Mouse (Mus musculus) CH12.LX (cell line): Measurements from ENCODE around the gene Cdh4. TPM values are rescaled to one million over a fixed set of nuclear protein-coding genes. Genes with fewer than 3 reads are reported as not detected.

ENCODE experiments used
- DNase-seq: peaks from one replicate; pipeline ENCODE4 v3.0.0-alpha.2; 2013; ENCODE audit errors: extremely low read depth
- H3K27ac ChIP-seq: 2 replicates; pipeline ENCODE4 v1.5.1; 2012; ENCODE audit warnings: low read depth, mild to moderate bottlenecking, control low read depth, moderate library complexity; ENCODE audit not compliant: insufficient read depth
- H3K27me3 ChIP-seq: replicated peaks from 2 replicates; pipeline ENCODE3; 2012; ENCODE audit warnings: inconsistent platforms
- H3K36me3 ChIP-seq, 2 experiments: replicated peaks in 1 of 2; 2 replicates each; pipeline versions ENCODE3 to v1.6.1; 2012; ENCODE audit warnings: inconsistent platforms in 1 of 2, low read length in 1 of 2, mild to moderate bottlenecking in 1 of 2, mixed read lengths in 1 of 2, moderate library complexity in 1 of 2; ENCODE audit not compliant: control insufficient read depth in 1 of 2, insufficient read depth in 1 of 2
- H3K4me1 ChIP-seq, 2 experiments: 2 replicates each; pipeline ENCODE4 v1.6.1; 2012; ENCODE audit warnings: inconsistent platforms in 1 of 2, moderate library complexity in 1 of 2; ENCODE audit not compliant: insufficient read depth in 2 of 2, control insufficient read depth in 1 of 2
- H3K4me2 ChIP-seq: 2 replicates; pipeline ENCODE4 v1.6.1; 2012; ENCODE audit warnings: low read depth, mild to moderate bottlenecking, control low read depth; ENCODE audit not compliant: poor library complexity, insufficient read depth, severe bottlenecking
- H3K4me3 ChIP-seq, 3 experiments: fragments of 150-350 bp in 1 of 3; sonication (generic) in 1 of 3; replicated peaks in 1 of 3; 2 replicates each; pipeline versions ENCODE3 to v1.5.1; 2011 to 2012; ENCODE audit warnings: low read depth in 2 of 3, low read length in 2 of 3, mild to moderate bottlenecking in 2 of 3, moderate library complexity in 2 of 3, control low read depth in 1 of 3, improper control_type of control experiment in 1 of 3, inconsistent platforms in 1 of 3, mixed read lengths in 1 of 3; ENCODE audit not compliant: poor library complexity in 1 of 3
- H3K79me2 ChIP-seq: replicated peaks from 2 replicates; pipeline ENCODE4 v1.6.1; 2012; ENCODE audit warnings: mild to moderate bottlenecking, moderate library complexity; ENCODE audit not compliant: control insufficient read depth, poor library complexity, insufficient read depth, severe bottlenecking; ENCODE audit errors: extremely low read depth
- H3K9ac ChIP-seq: 2 replicates; pipeline ENCODE4 v1.6.1; 2012; ENCODE audit warnings: low read depth, mild to moderate bottlenecking, control low read depth, moderate library complexity; ENCODE audit not compliant: insufficient read depth
- H3K9me3 ChIP-seq: replicated peaks from 2 replicates; pipeline ENCODE3; 2012; ENCODE audit warnings: low read length, inconsistent platforms, mixed read lengths
- BHLHE40 ChIP-seq: IDR thresholded peaks from 2 replicates; pipeline ENCODE4 v1.6.1; 2011; ENCODE audit warnings: mild to moderate bottlenecking, low read depth, low read length, improper control_type of control experiment
- CHD1 ChIP-seq: IDR thresholded peaks from 2 replicates; pipeline ENCODE4 v1.6.1; 2012; ENCODE audit warnings: low read depth, low read length, improper control_type of control experiment, inconsistent platforms
- CHD2 ChIP-seq: IDR thresholded peaks from 2 replicates; pipeline ENCODE4 v1.6.1; 2011; ENCODE audit warnings: low read length, improper control_type of control experiment
- CTCF ChIP-seq, 2 experiments: IDR thresholded peaks in 1 of 2; conservative IDR thresholded peaks in 1 of 2; 2 replicates each; pipeline ENCODE4 v1.5.1; 2011 to 2012; ENCODE audit warnings: low read depth in 2 of 2, low read length in 2 of 2, improper control_type of control experiment in 1 of 2, inconsistent platforms in 1 of 2, mild to moderate bottlenecking in 1 of 2, moderate library complexity in 1 of 2
- E2F4 ChIP-seq: IDR thresholded peaks from 2 replicates; pipeline ENCODE4 v1.6.1; 2011; ENCODE audit warnings: low read depth, low read length, improper control_type of control experiment; ENCODE audit not compliant: insufficient replicate concordance
- ELF1 ChIP-seq: IDR thresholded peaks from 2 replicates; pipeline ENCODE4 v1.6.1; 2014; ENCODE audit warnings: low read depth, mild to moderate bottlenecking, inconsistent platforms, low read length, improper control_type of control experiment
- GABPA ChIP-seq: IDR thresholded peaks from 2 replicates; pipeline ENCODE4 v1.6.1; 2012; ENCODE audit warnings: low read depth, low read length, improper control_type of control experiment, inconsistent platforms; ENCODE audit not compliant: insufficient replicate concordance
- MAFK ChIP-seq: IDR thresholded peaks from 2 replicates; pipeline ENCODE4 v1.6.1; 2011; ENCODE audit warnings: low read length, improper control_type of control experiment; ENCODE audit not compliant: insufficient replicate concordance
- MAZ ChIP-seq: IDR thresholded peaks from 2 replicates; pipeline ENCODE4 v1.6.1; 2012; ENCODE audit warnings: low read depth, mild to moderate bottlenecking, inconsistent platforms, low read length, improper control_type of control experiment, moderate library complexity
- NELFE ChIP-seq: IDR thresholded peaks from 2 replicates; pipeline ENCODE4 v1.6.1; 2011; ENCODE audit warnings: low read depth, low read length, improper control_type of control experiment
- NRF1 ChIP-seq: IDR thresholded peaks from 2 replicates; pipeline ENCODE4 v1.6.1; 2014; ENCODE audit warnings: low read depth, mild to moderate bottlenecking, inconsistent platforms, low read length, improper control_type of control experiment, moderate library complexity
- POLR2AphosphoS2 ChIP-seq: IDR thresholded peaks from 2 replicates; pipeline ENCODE4 v1.6.1; 2011; ENCODE audit warnings: low read depth, low read length, improper control_type of control experiment
- RCOR1 ChIP-seq: conservative IDR thresholded peaks from 2 replicates; pipeline ENCODE4 v1.6.1; 2012; ENCODE audit warnings: low read depth, mild to moderate bottlenecking, inconsistent platforms, low read length, improper control_type of control experiment
- TBP ChIP-seq: conservative IDR thresholded peaks from 2 replicates; pipeline ENCODE4 v1.6.1; 2011; ENCODE audit warnings: low read depth, low read length, improper control_type of control experiment
- TCF12 ChIP-seq: IDR thresholded peaks from 2 replicates; pipeline ENCODE4 v1.6.1; 2014; ENCODE audit warnings: low read depth, mild to moderate bottlenecking, inconsistent platforms, low read length, improper control_type of control experiment
- USF1 ChIP-seq: IDR thresholded peaks from 2 replicates; pipeline ENCODE4 v1.6.1; 2014; ENCODE audit warnings: low read depth, mild to moderate bottlenecking, inconsistent platforms, low read length, improper control_type of control experiment
- USF2 ChIP-seq: conservative IDR thresholded peaks from 2 replicates; pipeline ENCODE4 v1.6.1; 2011; ENCODE audit warnings: low read depth, low read length, improper control_type of control experiment
- ZKSCAN1 ChIP-seq: IDR thresholded peaks from 2 replicates; pipeline ENCODE4 v1.6.1; 2012; ENCODE audit warnings: low read depth, inconsistent platforms, low read length, improper control_type of control experiment, borderline replicate concordance
- ZNF384 ChIP-seq: IDR thresholded peaks from 2 replicates; pipeline ENCODE4 v1.6.1; 2012; ENCODE audit warnings: low read depth, low read length, improper control_type of control experiment, inconsistent platforms
- dilution Hi-C: fragments of 300-500 bp; cut with MboI; formaldehyde crosslinking; loops from 2 replicates; pipeline ENCODE4 v1.14.3; 2020; ENCODE audit warnings: low sequenced_read_pairs; ENCODE audit not compliant: extremely low pct_unique_long_range_greater_than_20kb, extremely low pct_ligation_motif_present
- in situ Hi-C: fragments of 300-500 bp; cut with MboI; formaldehyde crosslinking; loops from 3 replicates; pipeline ENCODE4 v1.14.3; 2019; ENCODE audit warnings: low sequenced_read_pairs, low pct_ligation_motif_present, low pct_unique_long_range_greater_than_20kb, mixed read lengths
- polyA plus RNA-seq: library from polyadenylated mRNA; unstranded; fragments of >175 nt; gene quantifications from 2 replicates; pipeline ENCODE4 v1.2.1, GENCODE M21; 2012; ENCODE audit warnings: low read depth; ENCODE audit not compliant: insufficient read length
- total RNA-seq, 2 experiments: library from RNA; depleted of rRNA; stranded (reverse); fragments of 300-350 nt in 1 of 2; fragments of >200 nt in 1 of 2; gene quantifications; 2 replicates each; pipeline ENCODE4 v1.2.3; 2012 to 2014

The Cdh4 gene
- total and polyA plus RNA-seq, 3 experiments, result not detected

- Histone ChIP-seq H3K9me3 (no peaks in the 10 kb centered on the region), H3K79me2 (no peaks in the 10 kb centered on the region), H3K4me1 (peaks cover 0 to 10% of the 10 kb centered on the region in 2 experiments; a peak in 1 of 4 replicates), H3K36me3 (no peaks in the 10 kb centered on the region), H3K4me2 (no peak overlapping the region), H3K4me3 (no peak overlapping the region), H3K9ac (no peak overlapping the region)
- DNase-seq, result no peak
- in situ Hi-C loops, result no loop called here
- no peak for TF ChIP-seq BHLHE40
- TF ChIP-seq, all 38 proteins: peak for 0
- dilution Hi-C loops, result no loop called here
- no peak overlapping the region for H3K27ac ChIP-seq
- no peaks in the 10 kb centered on the region for H3K27me3 ChIP-seq
Measured at GRCm38 (mm10) chr2:179795452-179795851, 353.2 kb downstream of the Cdh4 start.

- DNase-seq, result no peak
- no peaks in the 10 kb centered on the region for H3K9me3 ChIP-seq
- no peaks in the 10 kb centered on the region for H3K27me3 ChIP-seq
- in situ Hi-C loops, result no loop called here
- no peaks in the 10 kb centered on the region for H3K79me2 ChIP-seq
- no peak for TF ChIP-seq POLR2AphosphoS2
- TF ChIP-seq MAZ, result no peak
- TF ChIP-seq GABPA, result no peak
- no peak for TF ChIP-seq MAFK
- TF ChIP-seq TBP, result no peak
- TF ChIP-seq CTCF (conservative IDR thresholded peaks at IDR 0.05 in 1 of 2, IDR thresholded peaks at IDR 0.05 in 1 of 2; ENCODE audit: low read depth in 2 of 2, low read length in 2 of 2), result no peak
- TF ChIP-seq E2F4, result no peak
- no peak for TF ChIP-seq CHD2
- no peak for TF ChIP-seq ELF1
- no peak for TF ChIP-seq RCOR1
- no peak for TF ChIP-seq CHD1
- TF ChIP-seq NELFE, result no peak
- TF ChIP-seq TCF12, result no peak
- no peak for TF ChIP-seq ZKSCAN1
- no peak for TF ChIP-seq NRF1
- TF ChIP-seq USF1, result no peak
- TF ChIP-seq ZNF384, result no peak
- TF ChIP-seq USF2, result no peak
- H3K4me1 ChIP-seq, result peaks cover 0 to 19% of the 10 kb centered on the region in 2 experiments; a peak in 2 of 4 replicates
- dilution Hi-C loops, result no loop called here
- H3K4me2 ChIP-seq, result no peak overlapping the region
- H3K4me3 ChIP-seq, result no peak overlapping the region
- no peak overlapping the region for H3K9ac ChIP-seq
- H3K27ac ChIP-seq, result no peak overlapping the region
- H3K36me3 ChIP-seq, result no peaks in the 10 kb centered on the region
Measured at GRCm38 (mm10) chr2:179799906-179800532, 357.8 kb downstream of the Cdh4 start.
